Mouse (Mus musculus): Measurements from ENCODE around the gene Cldn6.
A peak's percentile ranks its signal among the peaks of the same experiment; 100 is the strongest.

DNA sequence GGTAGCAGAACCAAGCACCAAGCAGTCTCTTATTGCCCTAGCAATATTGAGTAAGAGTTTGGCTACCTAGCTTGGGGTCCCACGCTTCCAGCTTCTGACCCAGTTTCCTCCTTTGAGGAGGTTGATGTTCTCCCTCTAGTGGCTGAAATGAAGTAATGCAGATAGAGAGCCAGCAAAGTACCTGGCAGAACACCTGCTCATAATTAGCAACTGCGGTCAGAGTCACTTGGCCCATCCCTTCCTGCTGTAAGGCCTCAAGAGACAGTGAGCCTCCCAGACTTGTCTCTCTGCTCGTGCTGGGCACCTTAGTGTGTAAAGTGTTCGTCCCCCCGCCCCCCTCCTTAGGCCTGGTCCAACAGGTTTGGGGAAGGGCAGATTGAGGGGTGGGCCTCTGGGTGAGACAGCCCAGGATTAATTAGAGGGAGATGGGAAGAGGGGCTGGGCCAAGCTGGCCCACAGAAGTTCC is 14.5 kb upstream of the Cldn6 start:
- peak; percentile 35; the same call in 1 of the 2 replicates for TF ChIP-seq CTCF (IDR thresholded peaks at IDR 0.05; ENCODE audit: extremely low read depth, insufficient read depth, insufficient read length, insufficient replicate concordance)
- TF ChIP-seq POLR2A (IDR thresholded peaks at IDR 0.05; ENCODE audit: low read depth, low read length): no peak

All from spleen, adult 2 months (tissue).